Mouse (Mus musculus): ENCODE measurements at regions not wholly inside any gene's neighbourhood (a gene's known extent, or its start where the extent isn't known, plus 50 kb on each side); places are given as distances from the start of the nearest gene placed in this dataset.

DNA sequence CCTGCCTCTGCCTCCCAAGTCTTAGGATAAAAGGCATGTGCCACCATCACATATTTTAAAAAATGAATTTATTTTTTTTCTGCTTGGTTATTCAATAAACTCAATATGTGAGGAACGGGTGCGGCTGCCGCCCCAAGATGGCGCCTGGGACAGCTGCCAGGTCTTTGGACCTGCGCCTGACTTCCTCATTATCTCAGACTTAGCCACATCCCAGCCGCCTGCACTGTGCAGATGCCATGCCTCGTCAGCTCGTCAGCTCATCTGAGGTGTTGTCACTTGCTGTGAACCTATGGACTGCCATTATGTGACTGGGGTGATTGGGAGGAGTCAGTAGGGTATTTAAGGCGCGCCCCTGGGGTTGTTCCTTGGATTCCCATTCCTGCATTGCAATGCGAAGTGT is 354.1 kb downstream of the Cdh7 start:
- peak; percentile 11 for DNase-seq
